Mouse (Mus musculus) stomach, embryonic 14.5 days (tissue): Measurements from ENCODE around the gene Ak3. TPM values are rescaled to one million over a fixed set of nuclear protein-coding genes. Genes with fewer than 3 reads are reported as not detected.

Source experiments
- ATAC-seq: fragments of 200-750 bp; cut with Nextera tagmentation; 2 replicates; pipeline ENCODE4 v1.8.0; 2017; ENCODE audit warnings: low read depth, moderate TSS enrichment; ENCODE audit not compliant: insufficient number of reproducible peaks, insufficient read depth, low FRiP score
- H3K27ac ChIP-seq: fragments of 300-500 bp; sonication (generic); 2 replicates; pipeline ENCODE4 v1.5.1; 2014; ENCODE audit warnings: mild to moderate bottlenecking, low read length, moderate library complexity, mixed read lengths
- H3K27me3 ChIP-seq: fragments of 300-500 bp; sonication (generic); 2 replicates; pipeline ENCODE4 v1.6.1; 2014; ENCODE audit warnings: low read length, control low read depth, mixed read lengths; ENCODE audit not compliant: control insufficient read depth, insufficient read depth
- H3K36me3 ChIP-seq: fragments of 300-500 bp; sonication (generic); 2 replicates; pipeline ENCODE4 v1.6.1; 2014; ENCODE audit warnings: mild to moderate bottlenecking, control low read depth, low read length, moderate library complexity, mixed read lengths; ENCODE audit not compliant: control insufficient read depth, insufficient read depth
- H3K4me1 ChIP-seq: fragments of 300-500 bp; sonication (generic); 2 replicates; pipeline ENCODE4 v1.6.1; 2014; ENCODE audit warnings: low read length, control low read depth, mixed read lengths; ENCODE audit not compliant: control insufficient read depth, insufficient read depth
- H3K4me2 ChIP-seq: fragments of 300-500 bp; sonication (generic); replicated peaks from 2 replicates; pipeline ENCODE4 v1.6.1; 2014; ENCODE audit warnings: low read depth, low read length, control low read depth
- H3K4me3 ChIP-seq: fragments of 300-500 bp; sonication (generic); 2 replicates; pipeline ENCODE4 v1.5.1; 2014; ENCODE audit warnings: low read depth, low read length, control low read depth
- H3K9ac ChIP-seq: fragments of 300-500 bp; sonication (generic); replicated peaks from 2 replicates; pipeline ENCODE4 v1.6.1; 2014; ENCODE audit warnings: low read depth, mild to moderate bottlenecking, control low read depth, low read length, moderate library complexity, mixed read lengths
- H3K9me3 ChIP-seq: fragments of 300-500 bp; sonication (generic); 2 replicates; pipeline ENCODE4 v1.6.1; 2016; ENCODE audit warnings: low read depth, low read length, control low read depth; ENCODE audit not compliant: control insufficient read depth
- WGBS: fragments of 180-500 bp; shearing (Covaris S2); extraction: QIAGEN DNeasy Blood & Tissue Kit; methylation state at CpG from one replicate; pipeline ENCODE4 v1.1.7; 2014; 5-methylcytosine and 5-hydroxymethylcytosine counted together
- polyA plus RNA-seq: library from polyadenylated mRNA; unstranded; fragments of >200 nt; fragmentation: Nextera tagmentation; extraction: Ambion mirVana; gene quantifications from 2 replicates; pipeline ENCODE4 v1.2.1, GENCODE M21; 2014

The Ak3 gene
- polyA plus RNA-seq, 1 experiment from 2014 or later: 85.1 TPM

DNA sequence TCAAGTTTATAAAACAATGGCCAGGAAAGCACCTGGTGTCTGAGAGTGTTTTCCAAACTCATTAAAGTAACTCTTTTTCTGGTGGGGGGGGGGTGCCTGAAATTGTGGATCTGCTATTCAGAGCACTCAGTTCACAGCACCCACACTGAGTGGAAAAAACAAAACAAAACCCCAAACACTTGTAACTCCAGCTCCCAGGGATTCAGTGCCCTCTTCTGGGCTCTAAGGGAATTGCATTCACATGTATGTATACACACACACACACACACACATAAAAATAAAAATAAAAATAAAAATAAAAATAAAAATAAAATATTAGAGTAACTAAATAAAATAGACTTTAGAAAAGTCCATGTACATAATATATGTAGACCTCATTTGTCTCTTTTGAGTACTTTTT lies 8.4 kb downstream of the Ak3 start:
- Histone ChIP-seq H3K4me2 (no peak overlapping the region), H3K4me1 (0 out of 2 replicates have a peak, but pooled peaks cover 3% of the 10 kb centered on the region), H3K27ac (no peak overlapping the region), H3K36me3 (no peaks in the 10 kb centered on the region), H3K9ac (no peak overlapping the region), H3K27me3 (no peaks in the 10 kb centered on the region), H3K4me3 (no peak overlapping the region), H3K9me3 (no peaks in the 10 kb centered on the region)
- no peak for ATAC-seq

DNA sequence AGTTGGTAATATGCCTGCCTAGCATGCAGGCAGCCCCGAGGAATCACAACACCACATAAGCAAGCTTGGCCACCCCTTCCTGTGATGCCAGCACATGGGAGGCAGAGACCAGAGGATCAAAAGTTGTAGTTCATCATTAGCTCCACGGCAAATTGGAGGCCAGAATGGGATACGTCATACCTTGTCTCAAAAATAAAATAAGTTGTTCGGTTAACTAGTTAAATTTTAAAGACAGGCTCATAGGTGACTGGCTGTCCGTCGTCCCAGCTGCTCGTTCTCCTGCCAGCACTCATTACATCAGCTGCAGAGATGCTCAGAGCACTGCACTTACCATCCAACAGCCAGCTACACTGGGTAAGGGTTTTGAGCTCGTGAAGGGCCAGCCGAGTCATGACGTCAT lies 10.2 kb downstream of the Ak3 start:
- Histone ChIP-seq H3K4me2 (no peak overlapping the region), H3K4me1 (no peaks in the 10 kb centered on the region), H3K9me3 (no peaks in the 10 kb centered on the region), H3K4me3 (no peak overlapping the region), H3K27ac (no peak overlapping the region), H3K27me3 (no peaks in the 10 kb centered on the region), H3K36me3 (no peaks in the 10 kb centered on the region), H3K9ac (no peak overlapping the region)
- ATAC-seq: no peak
- WGBS: 90% methylated on average over 10 of the region's 10 CpGs

DNA sequence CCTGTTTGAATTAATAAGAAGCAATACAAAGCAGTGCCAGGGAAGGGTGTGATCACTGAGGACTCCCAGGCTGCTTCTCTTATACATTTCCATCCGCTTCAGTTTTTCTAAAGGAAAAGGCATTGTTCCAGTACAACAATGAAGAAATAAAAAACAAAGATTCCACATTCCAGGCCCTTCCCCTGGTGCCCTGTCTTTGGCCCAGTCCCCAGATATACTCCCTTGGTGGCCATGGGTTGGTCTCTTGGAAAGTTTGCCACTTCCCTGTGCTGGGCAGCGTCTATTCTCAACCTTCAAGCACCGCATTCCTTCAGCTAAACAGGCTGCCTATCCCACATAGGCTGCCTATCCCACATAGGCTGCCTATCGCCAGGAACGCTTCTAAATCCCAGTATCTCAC lies 10.7 kb downstream of the Ak3 start:
- Histone ChIP-seq H3K36me3 (0 out of 2 replicates have a peak, but pooled peaks cover under 1% of the 10 kb centered on the region), H3K4me2 (no peak overlapping the region), H3K27ac (no peak overlapping the region)

DNA sequence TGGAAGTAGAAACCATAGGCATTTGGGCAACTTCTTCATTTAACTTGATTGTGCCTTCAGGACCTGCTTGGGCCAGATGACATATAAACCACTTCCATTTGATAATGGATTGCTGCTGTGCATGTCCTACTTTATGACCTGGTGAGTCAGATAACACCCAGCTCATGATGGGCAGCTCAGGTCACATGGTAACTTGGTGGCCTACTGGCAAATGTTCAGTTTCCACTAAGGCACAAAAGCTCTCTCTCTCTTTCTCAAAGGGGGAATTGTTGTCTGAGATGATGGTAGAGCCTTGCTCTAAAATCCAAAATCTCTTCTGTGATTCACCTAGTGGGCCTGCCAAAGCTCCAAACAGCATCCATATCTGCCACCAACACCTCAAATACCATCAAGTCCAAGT lies 15.1 kb downstream of the Ak3 start:
- no peaks in the 10 kb centered on the region for H3K4me1 ChIP-seq
- H3K27me3 ChIP-seq: no peaks in the 10 kb centered on the region
- no peak overlapping the region for H3K9ac ChIP-seq
- no peak overlapping the region for H3K27ac ChIP-seq
- no peak overlapping the region for H3K4me2 ChIP-seq
- H3K9me3 ChIP-seq: no peaks in the 10 kb centered on the region
- no peak for ATAC-seq
- no peak overlapping the region for H3K4me3 ChIP-seq
- peaks cover 6% of the 10 kb centered on the region; the same call in 1 of the 2 replicates for H3K36me3 ChIP-seq

More for the DNA sequence above, 10.7 kb downstream of the Ak3 start:
- Histone ChIP-seq H3K9me3 (no peaks in the 10 kb centered on the region), H3K4me1 (no peaks in the 10 kb centered on the region), H3K27me3 (no peaks in the 10 kb centered on the region), H3K9ac (no peak overlapping the region), H3K4me3 (no peak overlapping the region)
- 91% methylated on average over 5 of the region's 5 CpGs for WGBS
- no peak for ATAC-seq

DNA sequence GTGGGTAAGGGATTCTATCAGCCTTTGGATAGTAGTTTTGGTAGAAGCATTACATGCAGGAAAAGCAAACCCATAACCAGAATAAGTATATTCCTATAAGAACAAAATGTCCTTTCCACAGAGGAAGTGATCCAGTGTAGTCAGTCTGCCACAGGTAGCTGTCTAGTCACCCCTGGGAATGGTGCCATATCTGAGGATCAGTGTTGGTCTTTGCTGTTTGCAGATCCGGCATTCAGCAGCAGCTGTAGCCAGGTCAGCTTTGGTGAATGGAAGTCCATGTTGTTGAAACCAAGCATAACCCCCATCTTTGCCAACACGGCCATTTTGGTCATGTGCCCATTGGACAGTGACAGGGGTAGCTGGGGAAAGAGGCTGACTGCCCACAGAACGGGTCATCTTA lies 16.0 kb downstream of the Ak3 start:
- Histone ChIP-seq H3K9ac (no peak overlapping the region), H3K27me3 (no peaks in the 10 kb centered on the region), H3K4me3 (no peak overlapping the region), H3K9me3 (no peaks in the 10 kb centered on the region), H3K36me3 (peaks cover 6% of the 10 kb centered on the region; the same call in 1 of the 2 replicates), H3K27ac (no peak overlapping the region), H3K4me1 (no peaks in the 10 kb centered on the region), H3K4me2 (no peak overlapping the region)
- 92% methylated on average over 3 of the region's 3 CpGs for WGBS
- ATAC-seq: no peak

DNA sequence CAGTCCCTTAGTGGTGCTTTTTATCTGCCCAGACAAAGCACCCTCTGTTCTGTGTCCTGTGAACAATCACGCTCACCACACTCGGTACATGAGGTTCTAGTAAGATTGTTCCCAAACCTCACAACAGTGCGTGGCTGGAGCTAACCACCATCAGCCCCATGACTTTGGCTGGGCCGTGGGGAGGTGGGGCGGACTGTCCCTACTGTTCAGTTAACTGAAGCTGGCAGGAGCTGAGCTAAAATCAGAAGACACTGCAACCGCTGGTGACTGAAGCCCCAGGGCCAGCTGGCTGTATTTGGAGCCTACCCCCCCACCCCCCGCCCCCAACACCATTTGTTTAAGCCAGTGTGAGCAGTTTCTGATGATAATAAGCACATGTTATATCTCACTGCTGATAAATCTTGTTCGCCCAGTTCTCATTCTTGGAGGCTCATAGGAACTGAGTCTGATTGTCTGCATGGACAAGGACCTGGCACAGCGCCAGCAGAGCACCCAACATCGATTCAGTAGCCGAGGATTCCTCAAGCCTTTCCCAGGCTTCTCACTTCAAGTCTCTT lies 23.3 kb downstream of the Ak3 start:
- Histone ChIP-seq H3K9me3 (no peaks in the 10 kb centered on the region), H3K27ac (no peak overlapping the region), H3K4me3 (no peak overlapping the region), H3K36me3 (peaks cover 30% of the 10 kb centered on the region; the same call in 1 of the 2 replicates), H3K4me2 (no peak overlapping the region), H3K27me3 (no peaks in the 10 kb centered on the region), H3K9ac (no peak overlapping the region), H3K4me1 (no peaks in the 10 kb centered on the region)
- ATAC-seq: peak; percentile 10; the same call in 1 of the 2 replicates
- 70% methylated on average over 11 of the region's 11 CpGs for WGBS

DNA sequence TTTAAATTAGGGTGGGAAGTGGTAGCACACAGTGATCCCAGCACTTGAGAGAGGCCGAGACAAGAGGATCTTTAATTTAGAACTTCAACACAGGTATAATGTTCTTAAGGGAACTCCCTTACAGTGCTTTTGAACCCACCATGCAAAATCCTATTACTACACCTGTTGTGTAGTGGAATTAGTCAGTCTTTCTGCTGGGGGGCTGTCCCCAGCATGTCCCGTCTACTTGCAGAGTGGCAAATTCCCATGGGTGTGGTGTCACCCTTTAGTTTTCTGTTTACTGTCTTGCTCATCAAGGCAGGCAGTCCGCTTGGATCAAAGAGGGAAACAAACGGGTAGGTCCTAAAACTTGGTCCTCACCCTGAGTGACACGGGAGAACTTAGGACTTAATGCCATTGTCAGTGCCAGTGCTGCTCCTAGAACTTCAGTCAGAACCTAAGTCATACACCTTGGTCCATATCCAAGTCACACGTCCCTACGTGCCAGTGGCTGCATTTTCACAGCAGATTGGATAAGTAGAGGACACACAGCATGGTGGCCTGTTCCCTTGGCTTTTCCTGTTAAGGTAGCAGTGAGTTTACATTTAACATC lies 25.9 kb downstream of the Ak3 start:
- no peak for ATAC-seq
- Histone ChIP-seq H3K4me2 (no peak overlapping the region), H3K36me3 (peaks cover 39% of the 10 kb centered on the region; the same call in 1 of the 2 replicates), H3K9me3 (no peaks in the 10 kb centered on the region), H3K9ac (no peak overlapping the region), H3K4me1 (no peaks in the 10 kb centered on the region), H3K27ac (no peak overlapping the region), H3K4me3 (no peak overlapping the region), H3K27me3 (no peaks in the 10 kb centered on the region)
- WGBS: 90% methylated on average over 7 of the region's 7 CpGs

DNA sequence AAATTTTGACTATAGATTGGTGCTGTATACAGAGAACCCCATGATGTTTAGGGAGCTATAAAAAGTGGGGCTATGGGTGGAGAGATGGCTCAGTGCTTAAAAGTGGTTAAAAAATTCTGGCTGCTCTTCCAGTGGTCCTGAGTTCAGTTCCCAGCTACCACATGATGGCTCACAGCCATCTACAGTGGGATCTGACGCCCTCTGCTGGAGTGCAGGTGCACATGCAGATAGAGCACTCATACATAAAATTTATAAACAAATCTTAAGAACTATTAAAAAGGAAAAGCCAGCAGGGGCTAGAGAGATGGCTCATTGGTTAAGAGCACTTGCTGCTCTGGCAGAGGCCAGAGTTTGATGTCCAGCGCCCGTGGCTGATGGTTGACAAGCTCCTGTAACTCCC lies 28.1 kb downstream of the Ak3 start:
- Histone ChIP-seq H3K4me1 (no peaks in the 10 kb centered on the region), H3K9ac (no peak overlapping the region), H3K9me3 (no peaks in the 10 kb centered on the region), H3K36me3 (peaks cover 29% of the 10 kb centered on the region; the same call in 1 of the 2 replicates), H3K27me3 (no peaks in the 10 kb centered on the region), H3K27ac (no peak overlapping the region), H3K4me2 (no peak overlapping the region), H3K4me3 (no peak overlapping the region)
- no peak for ATAC-seq
- WGBS: 92% methylated on average over 3 of the region's 3 CpGs

DNA sequence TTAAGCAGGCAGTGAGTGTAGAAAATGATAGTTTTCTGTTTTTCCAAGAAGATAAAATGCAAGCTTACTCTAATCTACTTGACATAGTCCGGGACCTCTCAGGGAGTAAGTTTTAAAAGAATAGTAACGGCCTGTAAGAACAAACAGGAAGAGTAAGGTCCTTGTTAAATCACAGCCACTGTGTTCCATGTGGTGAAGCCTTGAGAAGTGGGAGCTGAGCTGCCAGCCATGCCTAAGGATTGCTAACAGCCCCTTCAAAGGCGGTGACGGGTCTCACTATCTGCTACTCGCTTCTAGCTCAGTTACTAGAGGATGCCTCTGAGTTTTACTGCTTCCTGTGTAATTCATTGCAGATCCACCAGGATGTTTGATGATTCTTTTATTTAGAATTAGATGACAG lies 31.0 kb downstream of the Ak3 start:
- 80% methylated on average over 5 of the region's 5 CpGs for WGBS
- no peak overlapping the region for H3K9ac ChIP-seq
- H3K4me3 ChIP-seq: no peak overlapping the region
- peaks cover 40% of the 10 kb centered on the region for H3K36me3 ChIP-seq
- no peaks in the 10 kb centered on the region for H3K4me1 ChIP-seq
- ATAC-seq: no peak
- no peak overlapping the region for H3K27ac ChIP-seq
- no peaks in the 10 kb centered on the region for H3K9me3 ChIP-seq
- no peak overlapping the region for H3K4me2 ChIP-seq
- H3K27me3 ChIP-seq: no peaks in the 10 kb centered on the region
